Mouse (Mus musculus) spleen, postnatal 14 days (tissue): ENCODE measurements around the gene Oprd1.

ENCODE experiments used
- DNase-seq, 2 experiments: peaks; one replicate each; pipeline ENCODE4 v3.0.0; 2021 to 2022; ENCODE audit warnings: low spot score in 2 of 2

Oprd1 gene

GRCm38 (mm10) chr4:132079555-132080275 lies 64.6 kb downstream of the Oprd1 start:
- peak; percentile 59 to 71 for DNase-seq

GRCm38 (mm10) chr4:132078296-132078714 lies 66.0 kb downstream of the Oprd1 start:
- DNase-seq, result no peak

GRCm38 (mm10) chr4:132077445-132077844 lies 66.8 kb downstream of the Oprd1 start:
- DNase-seq, result peak; percentile 47 to 53

DNA sequence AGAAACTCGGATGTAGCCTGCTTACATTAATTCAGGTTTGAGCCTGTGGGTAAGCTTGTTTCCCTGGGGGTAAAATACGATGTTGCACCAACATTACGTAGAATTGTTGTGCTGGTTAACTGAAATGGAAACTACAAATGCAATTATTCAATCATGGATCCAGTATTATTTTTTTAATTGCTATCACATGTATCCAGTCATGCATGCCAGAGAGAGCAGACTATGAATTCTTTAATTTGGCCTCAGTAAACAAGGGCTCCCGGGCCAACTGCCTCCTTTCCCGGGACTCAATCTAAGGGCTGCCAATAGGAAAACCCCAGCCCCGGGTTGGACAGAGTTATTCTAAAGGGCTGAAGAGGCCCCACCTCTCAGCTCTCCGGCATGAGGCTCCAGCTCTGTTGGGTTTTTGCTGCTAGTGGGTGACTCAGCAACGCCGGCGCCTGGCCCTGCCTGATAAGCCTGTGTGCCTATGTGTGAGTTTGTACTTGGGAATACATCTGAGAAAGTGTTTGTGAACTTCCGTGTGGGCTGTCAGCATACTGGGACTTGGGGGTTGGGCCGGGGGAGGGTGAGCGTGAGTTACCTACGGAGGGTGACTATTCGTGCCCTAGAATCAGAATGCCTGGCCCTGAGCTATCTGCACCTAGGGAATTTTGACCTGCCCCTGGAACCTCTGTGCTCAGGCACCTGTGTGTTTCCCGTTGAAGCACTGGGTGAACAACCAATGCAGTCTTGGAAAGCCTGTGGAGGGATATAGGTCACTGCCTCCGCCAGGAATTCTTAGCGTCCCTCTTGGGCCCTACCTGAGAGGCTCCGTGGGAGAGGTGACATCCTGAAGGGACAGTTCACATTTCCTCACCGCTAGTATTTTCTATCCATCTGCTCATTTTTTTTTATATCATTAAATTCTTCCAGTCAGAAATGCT lies 67.5 kb downstream of the Oprd1 start:
- DNase-seq, result peak; percentile 74 to 79

DNA sequence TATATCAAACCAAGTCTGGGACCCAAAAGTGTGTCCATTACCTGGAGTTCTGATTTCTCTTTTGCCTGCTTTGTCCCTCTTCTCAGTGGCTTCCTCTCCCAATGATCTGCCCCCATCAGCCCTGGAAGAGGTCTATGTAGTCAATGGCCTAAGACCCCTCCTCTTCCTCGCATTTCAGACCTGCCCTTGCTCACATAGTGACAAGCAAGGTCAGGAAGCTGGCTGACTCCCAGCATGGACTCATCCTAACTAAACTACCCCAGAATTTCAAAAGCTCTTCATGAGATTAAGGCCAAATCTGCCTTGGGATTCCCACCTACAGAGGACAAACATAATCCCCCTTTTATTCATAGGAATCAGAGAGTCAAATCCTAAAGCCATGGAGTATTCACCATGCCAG lies 68.5 kb downstream of the Oprd1 start:
- no peak for DNase-seq

GRCm38 (mm10) chr4:132074933-132075769 lies 69.1 kb downstream of the Oprd1 start, which contains the start of gene Epb41:
TSS of gene Epb41 (minus strand) at chr4:132075321.
- DNase-seq, result peak; percentile 100

DNA sequence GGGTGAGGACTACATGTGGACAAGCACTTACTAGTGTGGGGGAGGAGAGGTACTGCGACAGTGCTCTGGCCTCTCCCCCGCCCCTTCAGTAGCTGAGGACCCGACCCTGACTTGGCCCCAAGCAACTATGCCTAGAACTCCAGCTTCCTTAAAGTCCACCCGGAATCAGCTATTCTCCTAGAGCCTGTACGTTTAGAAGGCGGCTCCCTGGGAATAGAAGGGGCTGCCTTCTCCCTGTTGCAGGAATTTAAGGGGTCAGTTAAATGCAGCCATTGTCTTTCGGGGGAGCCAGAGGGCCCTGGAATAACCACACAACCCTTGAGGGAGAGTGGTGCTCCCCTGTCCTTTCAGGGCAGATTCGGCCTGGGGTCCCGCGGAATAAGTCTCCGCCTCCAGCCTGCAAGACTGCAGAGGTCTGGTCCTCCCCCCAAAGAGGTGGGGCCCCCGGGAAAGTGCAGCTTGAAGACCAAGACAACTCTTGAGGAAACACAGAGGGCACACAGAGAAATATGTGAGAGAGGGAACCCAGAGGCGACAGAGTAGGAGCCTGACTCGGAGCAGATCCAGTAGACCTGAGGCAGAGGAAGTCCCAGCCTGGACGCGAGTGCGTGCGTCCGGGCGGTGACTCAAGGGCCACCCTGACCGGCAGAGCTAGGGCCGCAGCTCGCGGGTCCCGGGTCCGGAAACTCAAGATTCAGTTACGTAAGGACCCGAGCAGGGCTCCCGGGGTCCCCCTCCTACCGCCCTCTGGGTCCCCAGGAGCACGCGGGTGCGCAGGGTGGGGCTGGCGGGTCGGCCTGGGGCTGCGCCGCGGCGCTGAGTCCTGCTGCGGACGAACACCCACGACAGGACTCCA lies 70.0 kb downstream of the Oprd1 start, which contains the start of gene Gm10300:
Gene Gm10300 (plus strand): TSS at position 621 of the 856 bp plus-strand sequence.
- peak; percentile 39 to 51 for DNase-seq

- DNase-seq, result no peak
Observed at GRCm38 (mm10) chr4:132072946-132073345, 71.3 kb downstream of the Oprd1 start.

DNA sequence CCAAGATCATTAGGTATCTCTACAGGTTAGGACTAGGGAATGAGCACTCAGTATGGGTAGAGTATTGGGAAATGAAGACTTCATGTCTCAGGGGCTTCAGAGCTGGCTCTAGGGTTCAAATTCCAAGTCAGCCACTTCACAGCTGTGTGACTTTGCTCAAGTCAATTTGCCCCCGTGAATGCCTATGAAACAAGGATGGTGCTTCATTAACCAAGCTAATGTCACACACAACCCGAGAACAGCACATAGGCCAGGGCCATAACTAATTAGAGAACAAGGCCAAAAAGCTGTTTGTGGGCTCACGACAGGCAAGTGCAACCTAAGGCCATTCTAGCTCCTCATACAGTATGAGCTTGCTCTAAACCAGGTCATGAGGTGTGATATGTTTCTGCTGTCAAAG lies 72.1 kb downstream of the Oprd1 start:
- no peak for DNase-seq

- no peak for DNase-seq
Observed at GRCm38 (mm10) chr4:132071674-132072073, 72.6 kb downstream of the Oprd1 start.

DNA sequence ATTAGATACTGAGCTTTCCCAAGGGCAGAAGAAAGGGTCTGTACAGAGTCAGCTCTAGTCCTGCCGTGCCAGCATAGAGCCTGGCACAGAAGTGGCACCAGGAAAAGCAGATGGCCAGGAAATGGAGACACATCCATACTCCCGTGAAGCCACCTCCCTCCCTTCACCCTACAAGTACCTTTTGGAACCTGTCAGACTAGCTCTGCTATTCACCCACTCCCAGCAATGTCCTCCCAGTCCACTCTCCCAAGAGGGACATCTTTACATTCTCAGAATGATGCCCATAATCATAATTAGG lies 76.4 kb downstream of the Oprd1 start:
- no peak for DNase-seq

DNA sequence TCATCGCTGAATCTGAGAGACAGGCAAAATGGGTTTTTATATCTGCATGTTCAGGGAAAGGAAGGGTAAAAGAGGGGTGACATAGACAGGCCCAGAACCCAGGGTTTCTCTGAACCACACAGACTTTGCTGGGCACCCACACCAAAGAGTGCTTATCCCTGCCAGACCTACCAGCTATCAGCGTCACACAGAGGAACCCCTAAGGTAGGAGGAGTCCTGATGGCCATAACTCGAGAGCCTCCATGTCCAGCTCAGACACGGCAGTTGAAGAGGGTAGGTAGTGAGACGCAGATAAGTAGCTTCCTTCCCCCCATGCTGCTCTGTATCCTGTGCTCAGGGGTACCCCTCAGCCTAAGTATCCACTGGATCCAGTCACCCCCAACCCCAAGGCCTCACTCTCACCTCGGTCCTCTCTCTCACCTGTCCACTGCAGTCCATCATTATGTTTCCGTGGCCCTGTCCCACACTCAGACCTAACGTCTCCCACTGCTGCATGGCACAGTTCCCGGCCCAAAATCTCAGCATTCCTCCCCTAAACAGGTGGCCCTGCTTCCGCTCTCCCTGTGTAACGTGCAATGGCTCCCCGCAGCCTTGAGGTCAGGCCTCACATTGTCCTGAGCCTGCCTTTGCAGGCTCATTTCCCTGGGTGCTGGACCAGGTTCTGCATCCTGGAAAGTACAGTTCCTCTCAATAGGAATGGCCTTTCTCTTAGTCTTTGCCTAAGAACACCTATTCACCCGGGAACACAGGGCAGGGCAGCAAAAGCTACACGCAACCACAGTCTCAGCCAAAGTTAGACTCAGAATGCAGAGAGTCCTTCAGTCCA lies 77.0 kb downstream of the Oprd1 start:
- DNase-seq, result no peak

DNA sequence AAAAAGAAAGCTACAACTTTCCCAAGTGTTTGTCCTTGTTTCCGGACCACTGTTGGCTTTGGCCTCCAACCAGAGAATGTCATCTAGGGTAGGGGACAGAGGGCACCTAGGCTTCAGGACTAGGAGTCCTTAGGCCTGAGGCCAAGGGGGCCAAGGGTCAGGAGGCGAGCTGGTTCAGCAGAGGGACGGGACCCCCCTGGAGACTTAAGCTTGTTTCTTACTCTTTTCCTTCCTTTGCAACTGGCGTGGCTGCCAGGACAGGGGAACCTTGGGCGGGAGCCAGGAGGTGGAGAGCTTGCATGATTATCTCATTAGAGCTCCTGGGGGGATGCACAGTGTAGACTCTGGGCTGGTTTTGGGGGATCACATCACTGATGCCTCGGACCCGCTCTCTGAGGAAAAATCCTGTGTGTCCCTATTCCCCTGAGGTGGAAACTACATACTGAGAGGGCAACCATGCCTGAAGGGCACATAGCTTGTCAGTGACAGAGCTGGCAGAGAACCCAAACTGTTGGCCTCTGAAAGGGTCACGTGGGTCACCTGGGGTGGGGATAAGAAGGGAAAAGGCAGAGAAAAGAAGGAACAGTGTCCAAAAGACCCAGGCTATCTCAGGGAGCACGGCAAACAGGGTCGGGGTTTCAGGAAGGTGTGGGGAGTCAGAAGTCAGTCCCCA lies 78.0 kb downstream of the Oprd1 start:
- no peak for DNase-seq

DNA sequence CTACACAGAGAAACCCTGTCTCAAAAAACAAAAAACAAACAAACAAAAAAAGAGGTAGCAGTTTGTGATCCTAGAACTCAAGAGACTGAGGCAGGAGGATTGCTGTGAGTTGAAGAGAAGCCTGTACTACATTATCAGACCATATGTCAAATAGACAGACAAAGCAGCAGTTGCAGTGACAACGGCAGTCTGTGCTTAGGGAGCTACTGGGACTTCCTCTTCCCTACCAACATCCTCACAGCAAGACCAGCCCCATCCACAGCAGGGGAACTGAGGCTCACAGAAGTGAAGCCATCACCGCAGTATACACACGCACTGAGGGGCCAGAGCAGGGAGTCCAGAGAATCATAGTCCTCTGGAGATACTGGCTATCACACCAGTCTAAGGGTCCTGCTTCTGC lies 78.7 kb downstream of the Oprd1 start:
- no peak for DNase-seq

DNA sequence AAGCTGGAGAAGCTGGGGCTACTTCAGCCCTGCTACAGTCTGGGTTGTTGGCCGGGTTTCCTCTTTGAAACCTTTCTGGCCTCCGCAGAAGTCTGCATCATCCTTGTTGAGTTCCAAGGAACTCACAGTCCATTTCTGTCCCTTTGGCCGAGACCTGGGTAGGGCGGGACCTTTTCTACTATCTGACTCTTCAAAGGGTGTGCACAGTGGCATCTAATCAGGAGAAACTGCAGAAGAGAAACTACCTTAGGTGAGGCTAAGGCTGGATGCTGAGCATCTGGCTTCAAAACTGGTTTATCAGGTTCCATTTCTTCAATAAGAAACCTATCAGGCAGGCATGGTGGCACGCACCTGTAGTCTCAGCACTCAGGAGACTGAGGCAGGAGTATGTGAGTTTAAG lies 79.7 kb downstream of the Oprd1 start:
- no peak for DNase-seq

DNA sequence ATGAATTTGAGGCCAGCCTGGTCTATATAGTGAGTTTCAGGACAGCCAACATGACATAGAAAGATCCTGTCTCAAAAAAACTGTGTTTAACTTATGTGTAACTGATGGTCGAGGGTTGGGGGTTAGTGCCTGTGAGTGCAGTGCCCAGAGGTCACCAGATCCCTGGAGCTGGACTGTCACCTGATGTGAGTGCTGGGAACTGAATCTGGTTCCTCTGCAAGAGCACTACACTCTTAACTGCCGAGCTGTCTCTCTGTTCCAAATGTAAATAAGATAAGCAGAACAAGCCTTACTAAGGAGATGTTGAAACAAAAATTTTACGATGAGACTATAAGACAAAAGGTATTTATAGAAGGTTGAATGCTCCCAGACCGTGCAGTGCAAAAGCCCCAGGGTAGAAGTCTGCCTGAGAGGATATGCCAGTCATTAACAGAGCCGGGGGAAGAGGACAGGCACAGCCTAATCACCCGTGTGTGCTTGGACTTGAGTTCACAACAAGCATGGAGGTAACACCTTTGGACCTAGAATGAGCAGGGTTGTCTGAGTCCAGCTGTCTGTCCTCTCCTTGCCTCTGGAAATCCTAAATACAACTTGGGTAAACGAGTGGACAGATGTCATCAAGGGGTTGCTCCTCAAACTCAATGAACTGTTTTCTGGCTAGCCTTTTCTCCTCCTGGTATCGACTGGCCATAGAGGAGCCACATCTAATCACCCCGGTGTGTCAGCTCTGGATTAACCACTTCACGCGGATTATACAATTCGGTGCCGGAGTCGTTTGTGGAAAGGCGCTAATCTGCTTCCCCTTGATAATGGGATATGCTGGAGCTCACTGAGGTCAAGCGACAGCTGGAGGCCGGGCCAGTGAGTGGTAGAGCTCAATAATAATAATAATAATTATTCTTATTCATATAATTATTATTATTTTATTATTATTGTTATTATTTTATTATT lies 81.1 kb downstream of the Oprd1 start:
- DNase-seq, result no peak

DNA sequence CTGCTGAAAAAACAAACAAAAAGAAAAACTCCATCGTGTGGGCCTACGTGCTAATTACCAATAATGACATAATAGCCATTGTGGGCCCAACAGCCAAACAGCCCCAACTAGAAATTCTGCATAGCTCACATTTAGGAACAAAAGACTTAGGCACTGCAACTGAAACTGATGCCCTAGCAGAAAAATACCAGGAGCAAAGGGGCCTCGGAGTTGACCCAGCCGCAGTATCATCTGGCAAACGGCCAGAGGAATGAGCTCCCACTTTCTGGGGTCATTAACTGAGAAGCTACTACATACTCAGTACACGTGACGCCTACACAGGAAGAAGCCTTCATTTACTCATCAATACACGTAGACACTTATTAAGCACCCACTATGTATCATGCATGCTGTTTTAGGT lies 82.0 kb downstream of the Oprd1 start:
- DNase-seq, result no peak
